Mouse (Mus musculus) erythroblast, embryonic 14.5 days (primary cell): Measurements from ENCODE around the gene Cep170b. TPM values are rescaled to one million over a fixed set of nuclear protein-coding genes. Genes with fewer than 3 reads are reported as not detected.

Experiments
- H3K27me3 ChIP-seq: 2 replicates; pipeline ENCODE4 v1.6.1; 2012; ENCODE audit warnings: inconsistent platforms; ENCODE audit not compliant: control insufficient read depth
- H3K36me3 ChIP-seq: 2 replicates; pipeline ENCODE4 v1.6.1; 2012; ENCODE audit warnings: mild to moderate bottlenecking, inconsistent platforms; ENCODE audit not compliant: control insufficient read depth
- H3K4me1 ChIP-seq: 2 replicates; pipeline ENCODE4 v1.6.1; 2012; ENCODE audit warnings: inconsistent platforms; ENCODE audit not compliant: control insufficient read depth
- H3K4me3 ChIP-seq: replicated peaks from 2 replicates; pipeline ENCODE3; 2012; ENCODE audit warnings: moderate library complexity, mild to moderate bottlenecking, inconsistent platforms
- H3K9me3 ChIP-seq: 2 replicates; pipeline ENCODE4 v1.6.1; 2012; ENCODE audit warnings: low read length, inconsistent platforms, mixed read lengths; ENCODE audit not compliant: control insufficient read depth
- GATA1 ChIP-seq: IDR thresholded peaks from 2 replicates; pipeline ENCODE4 v1.6.1; 2012; ENCODE audit warnings: low read length, inconsistent platforms, mixed read lengths
- TAL1 ChIP-seq: IDR thresholded peaks from 3 replicates; pipeline ENCODE4 v1.6.1; 2012; ENCODE audit warnings: low read length, inconsistent platforms, mixed read lengths
- polyA plus RNA-seq: library from polyadenylated mRNA; stranded (reverse); fragments of >175 nt; gene quantifications from 2 replicates; pipeline ENCODE4 v1.2.3, GENCODE M21; 2012

The Cep170b gene
- polyA plus RNA-seq, 1 experiment = 0.04 TPM

- TF ChIP-seq TAL1 (no peak), GATA1 (no peak)
- Histone ChIP-seq H3K4me1 (no peaks in the 10 kb centered on the region; the same call in 1 of the 2 replicates), H3K36me3 (peaks cover 6% of the 10 kb centered on the region; the same call in 1 of the 2 replicates), H3K4me3 (no peak overlapping the region), H3K9me3 (no peaks in the 10 kb centered on the region), H3K27me3 (no peaks in the 10 kb centered on the region)
These were observed 22.5 kb downstream of the Cep170b start for GRCm38 (mm10) chr12:112742768-112743167.

- no peak overlapping the region for H3K4me3 ChIP-seq
These were observed 23.1 kb downstream of the Cep170b start for GRCm38 (mm10) chr12:112743168-112743975.

GRCm38 (mm10) chr12:112744211-112744610, 24.0 kb downstream of the Cep170b start:
- Histone ChIP-seq H3K27me3 (no peaks in the 10 kb centered on the region), H3K9me3 (no peaks in the 10 kb centered on the region), H3K36me3 (peaks cover 4% of the 10 kb centered on the region; the same call in 1 of the 2 replicates), H3K4me1 (no peaks in the 10 kb centered on the region; the same call in 1 of the 2 replicates), H3K4me3 (no peak overlapping the region)
- TF ChIP-seq TAL1 = no peak
- TF ChIP-seq GATA1 = no peak

More at GRCm38 (mm10) chr12:112743168-112743975, 23.1 kb downstream of the Cep170b start:
- Histone ChIP-seq H3K27me3 (no peaks in the 10 kb centered on the region), H3K36me3 (peaks cover 6% of the 10 kb centered on the region; the same call in 1 of the 2 replicates), H3K9me3 (no peaks in the 10 kb centered on the region), H3K4me1 (no peaks in the 10 kb centered on the region; the same call in 1 of the 2 replicates)
- TF ChIP-seq TAL1 = no peak
- no peak for TF ChIP-seq GATA1

- TF ChIP-seq GATA1 (no peak), TAL1 (no peak)
- Histone ChIP-seq H3K36me3 (peaks cover 2% of the 10 kb centered on the region; the same call in 1 of the 2 replicates), H3K4me1 (no peaks in the 10 kb centered on the region; the same call in 1 of the 2 replicates), H3K27me3 (no peaks in the 10 kb centered on the region), H3K9me3 (no peaks in the 10 kb centered on the region), H3K4me3 (no peak overlapping the region)
These were observed 24.8 kb downstream of the Cep170b start for GRCm38 (mm10) chr12:112744891-112745580.

GRCm38 (mm10) chr12:112745716-112746115, 25.5 kb downstream of the Cep170b start:
- no peaks in the 10 kb centered on the region; the same call in 1 of the 2 replicates for H3K27me3 ChIP-seq
- H3K36me3 ChIP-seq = peaks cover 2% of the 10 kb centered on the region; the same call in 1 of the 2 replicates
- no peaks in the 10 kb centered on the region; the same call in 1 of the 2 replicates for H3K4me1 ChIP-seq
- H3K9me3 ChIP-seq = no peaks in the 10 kb centered on the region
- no peak overlapping the region for H3K4me3 ChIP-seq
- TF ChIP-seq TAL1 = no peak
- no peak for TF ChIP-seq GATA1

DNA sequence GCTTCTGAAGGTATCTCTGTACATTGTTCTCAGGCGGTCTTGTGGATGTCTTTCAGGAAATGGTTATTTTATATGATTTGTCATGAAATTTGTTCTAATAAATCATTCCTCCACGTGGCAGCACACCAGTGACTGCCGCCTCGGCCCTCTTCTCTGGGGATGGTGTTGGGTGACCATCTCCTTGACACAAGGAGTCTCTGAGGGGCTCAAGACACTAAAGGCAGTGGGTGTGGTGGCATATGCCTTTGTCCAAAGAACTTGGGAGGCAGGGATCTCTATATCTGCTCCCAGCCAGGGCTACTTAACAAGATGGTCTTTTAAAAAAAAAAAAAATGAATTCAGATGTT, 26.2 kb downstream of the Cep170b start:
- no peaks in the 10 kb centered on the region; the same call in 1 of the 2 replicates for H3K4me1 ChIP-seq
- TF ChIP-seq TAL1 = no peak
- peaks cover 6% of the 10 kb centered on the region for H3K27me3 ChIP-seq
- H3K9me3 ChIP-seq = no peaks in the 10 kb centered on the region
- no peak overlapping the region for H3K4me3 ChIP-seq
- peaks cover 2% of the 10 kb centered on the region; the same call in 1 of the 2 replicates for H3K36me3 ChIP-seq

DNA sequence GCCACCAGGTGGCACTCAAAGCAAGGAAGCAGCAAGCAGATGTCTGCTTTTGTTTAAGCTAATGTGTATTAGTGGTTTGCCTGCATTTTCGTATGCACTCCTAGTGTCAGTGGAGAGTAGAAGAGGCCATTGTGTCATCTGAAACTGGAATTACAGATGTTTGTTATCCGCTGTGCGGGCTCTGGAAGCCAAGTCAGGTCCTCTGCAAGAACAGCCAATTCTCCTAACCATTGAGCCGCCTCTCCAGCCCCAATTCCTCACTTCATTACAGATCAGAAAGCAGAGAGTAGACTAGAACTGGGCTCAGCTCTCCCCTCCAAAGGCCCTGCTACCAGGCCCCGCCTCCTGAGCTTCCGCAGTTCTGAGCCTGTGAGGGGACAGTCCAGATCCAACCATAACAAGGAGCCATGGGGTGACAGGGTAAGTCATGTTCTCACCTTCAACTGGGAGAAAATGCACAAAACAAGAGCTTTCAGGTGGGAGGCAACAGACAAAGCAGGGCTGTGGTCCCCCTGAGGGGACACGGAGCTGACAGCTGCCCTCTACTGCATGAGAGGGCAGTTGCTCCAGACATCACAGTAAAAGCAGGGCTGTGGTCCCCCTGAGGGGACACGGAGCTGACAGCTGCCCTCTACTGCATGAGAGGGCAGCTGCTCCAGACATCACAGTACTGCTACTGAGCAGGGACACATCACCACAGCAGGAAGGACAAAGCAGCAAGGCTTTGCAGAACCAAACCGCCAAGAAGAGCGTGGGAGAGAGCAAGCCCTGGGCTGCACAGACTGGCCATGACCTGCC, 26.8 kb downstream of the Cep170b start:
- Histone ChIP-seq H3K27me3 (peaks cover 6% of the 10 kb centered on the region), H3K4me1 (no peaks in the 10 kb centered on the region; the same call in 1 of the 2 replicates), H3K36me3 (peaks cover 2% of the 10 kb centered on the region; the same call in 1 of the 2 replicates), H3K9me3 (no peaks in the 10 kb centered on the region), H3K4me3 (no peak overlapping the region)
- no peak for TF ChIP-seq TAL1
- no peak for TF ChIP-seq GATA1

- peaks cover 2% of the 10 kb centered on the region; the same call in 1 of the 2 replicates for H3K36me3 ChIP-seq
- TF ChIP-seq TAL1 = no peak
- TF ChIP-seq GATA1 = no peak
- no peaks in the 10 kb centered on the region; the same call in 1 of the 2 replicates for H3K4me1 ChIP-seq
- peaks cover 6% of the 10 kb centered on the region for H3K27me3 ChIP-seq
- no peaks in the 10 kb centered on the region for H3K9me3 ChIP-seq
- no peak overlapping the region for H3K4me3 ChIP-seq
These were observed 27.3 kb downstream of the Cep170b start for GRCm38 (mm10) chr12:112747606-112747970.
